Comparison of ENCODE assay signal across 12 mouse cellular contexts in the genomic region with DNA sequence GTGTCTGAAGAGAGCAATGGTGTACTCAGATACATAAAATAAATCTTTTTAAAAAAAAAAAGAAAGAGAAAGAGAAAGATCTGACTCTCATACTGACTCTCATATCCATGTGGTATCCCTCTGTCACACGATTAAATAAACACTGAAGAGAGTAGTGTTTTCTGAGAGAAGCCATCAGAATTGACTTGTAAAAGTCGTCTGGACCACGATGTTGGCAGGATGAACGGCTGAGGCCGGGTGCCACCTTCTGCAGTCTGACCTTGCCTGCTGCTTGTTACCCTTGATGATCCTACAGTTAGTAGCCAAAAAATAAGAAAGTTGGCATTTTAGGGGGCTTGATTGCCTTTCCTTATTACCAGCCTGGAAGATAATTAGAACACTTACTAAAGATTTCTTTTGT. TPM values are rescaled to one million over a fixed set of nuclear protein-coding genes. Genes with fewer than 3 reads are reported as not detected.
A peak's percentile ranks its signal among the peaks of the same experiment; 100 is the strongest.
DNase-seq lines count a peak whose midpoint lies in the region; ATAC-seq and TF ChIP-seq lines count a peak whose summit lies in the region.
"Had no signal": no experiment of that assay in that cellular context is flagged by ENCODE, and none has a peak within 500 bp of the region (broad histone marks: within the 10 kb centered on the region; RNA-seq: fewer than 3 reads in every experiment).

No protein-coding gene starts in this region.

- H3K4me3 ChIP-seq in heart, embryonic 13.5 days, result no peak overlapping the region
- H3K4me3 ChIP-seq in heart, embryonic 11.5 days (ENCODE audit: low read depth, low read length), result no peak overlapping the region
- H3K4me3 ChIP-seq in layer of hippocampus, adult 2 months, result no peak overlapping the region
- H3K4me3 ChIP-seq in midbrain, embryonic 15.5 days, result no peak overlapping the region
- no peak overlapping the region for H3K4me3 ChIP-seq in midbrain, embryonic 11.5 days (ENCODE audit: low read depth, low read length)
- H3K4me3 ChIP-seq: limb, embryonic 15.5 days had no signal

- no peak for ATAC-seq in heart, embryonic 13.5 days (ENCODE audit: extremely low read depth, insufficient number of reproducible peaks, low FRiP score, low TSS enrichment)
- no peak for ATAC-seq in heart, embryonic 11.5 days (replicated peaks; ENCODE audit: insufficient number of reproducible peaks, low FRiP score, low TSS enrichment)
- ATAC-seq in midbrain, embryonic 15.5 days (replicated peaks), result no peak
- ATAC-seq in midbrain, embryonic 11.5 days (ENCODE audit: low FRiP score), result no peak

- no peaks in the 10 kb centered on the region for H3K9me3 ChIP-seq in heart, embryonic 13.5 days
- no peaks in the 10 kb centered on the region for H3K9me3 ChIP-seq in heart, embryonic 11.5 days (replicated peaks; ENCODE audit: control insufficient read depth, low read length)
- H3K9me3 ChIP-seq in midbrain, embryonic 15.5 days, result no peaks in the 10 kb centered on the region
- no peaks in the 10 kb centered on the region for H3K9me3 ChIP-seq in midbrain, embryonic 11.5 days (ENCODE audit: control insufficient read depth, low read length)
- H3K9me3 ChIP-seq: limb, embryonic 15.5 days had no signal

- WGBS in heart, embryonic 13.5 days, result 36% methylated on average over 5 of the region's 5 CpGs
- WGBS in heart, embryonic 11.5 days (ENCODE audit: insufficient replicate concordance), result 53% methylated on average over 5 of the region's 5 CpGs
- WGBS in midbrain, embryonic 15.5 days, result 37% methylated on average over 5 of the region's 5 CpGs
- WGBS in midbrain, embryonic 11.5 days, result 58% methylated on average over 5 of the region's 5 CpGs

- peaks cover 21% of the 10 kb centered on the region for H3K36me3 ChIP-seq in heart, embryonic 13.5 days
- no peaks in the 10 kb centered on the region for H3K36me3 ChIP-seq in heart, embryonic 11.5 days (ENCODE audit: control insufficient read depth, insufficient read depth, low read length)
- 0 out of 2 replicates have a peak, but pooled peaks cover 4% of the 10 kb centered on the region for H3K36me3 ChIP-seq in midbrain, embryonic 15.5 days (replicated peaks)
- H3K36me3 ChIP-seq in midbrain, embryonic 11.5 days (ENCODE audit: control insufficient read depth, insufficient read depth, low read length), result no peaks in the 10 kb centered on the region

- peak overlapping the region; percentile 38; the same call in 1 of the 2 replicates for H3K9ac ChIP-seq in heart, embryonic 13.5 days
- H3K9ac ChIP-seq in heart, embryonic 11.5 days (ENCODE audit: low read depth, low read length), result no peak overlapping the region
- H3K9ac ChIP-seq in midbrain, embryonic 15.5 days, result 0 out of 2 replicates have a peak overlapping the region, but pooled peaks have one; percentile 23
- no peak overlapping the region for H3K9ac ChIP-seq in midbrain, embryonic 11.5 days (ENCODE audit: low read length)
- H3K9ac ChIP-seq: limb, embryonic 15.5 days had no signal

- H3K4me1 ChIP-seq in heart, embryonic 13.5 days, result peaks cover 91% of the 10 kb centered on the region
- peaks cover 79% of the 10 kb centered on the region for H3K4me1 ChIP-seq in heart, embryonic 11.5 days (ENCODE audit: control insufficient read depth, insufficient read depth, low read length)
- H3K4me1 ChIP-seq in midbrain, embryonic 15.5 days, result peaks cover 90% of the 10 kb centered on the region
- peaks cover 85% of the 10 kb centered on the region for H3K4me1 ChIP-seq in midbrain, embryonic 11.5 days (ENCODE audit: control insufficient read depth, insufficient read depth, low read length)

- no peak for TF ChIP-seq CTCF in layer of hippocampus, adult 2 months (conservative IDR thresholded peaks at IDR 0.05)

- no peak for DNase-seq in layer of hippocampus, adult 2 months (ENCODE audit: low spot score in 2 of 2)
- DNase-seq in layer of hippocampus, postnatal 14 days (ENCODE audit: low spot score in 2 of 2), result no peak
- no peak for DNase-seq in midbrain, embryonic 11.5 days (ENCODE audit: low spot score, missing footprints)
- no peak for DNase-seq in yolk sac, embryonic 10.5 days (ENCODE audit: low spot score)
- DNase-seq: cerebellum, adult 11-12 months; kidney, adult 8-10 months; thymus, adult 18-20 months had no signal

- H3K4me2 ChIP-seq in heart, embryonic 13.5 days, result no peak overlapping the region
- H3K4me2 ChIP-seq in heart, embryonic 11.5 days, result no peak overlapping the region
- H3K4me2 ChIP-seq in midbrain, embryonic 15.5 days, result no peak overlapping the region
- no peak overlapping the region for H3K4me2 ChIP-seq in midbrain, embryonic 11.5 days

- H3K27me3 ChIP-seq in heart, embryonic 13.5 days (replicated peaks), result no peaks in the 10 kb centered on the region
- no peaks in the 10 kb centered on the region for H3K27me3 ChIP-seq in heart, embryonic 11.5 days (ENCODE audit: control insufficient read depth, insufficient read depth, low read length)
- H3K27me3 ChIP-seq in midbrain, embryonic 15.5 days (replicated peaks), result no peaks in the 10 kb centered on the region
- H3K27me3 ChIP-seq in midbrain, embryonic 11.5 days (ENCODE audit: control insufficient read depth, insufficient read depth, low read length), result no peaks in the 10 kb centered on the region
- H3K27me3 ChIP-seq: limb, embryonic 15.5 days had no signal

- peak overlapping the region; percentile 92 for H3K27ac ChIP-seq in heart, embryonic 13.5 days (replicated peaks)
- no peak overlapping the region; the same call in 1 of the 2 replicates for H3K27ac ChIP-seq in heart, embryonic 11.5 days (ENCODE audit: low read depth, low read length)
- peak overlapping the region; percentile 88 for H3K27ac ChIP-seq in layer of hippocampus, adult 2 months
- H3K27ac ChIP-seq in midbrain, embryonic 15.5 days, result 0 out of 2 replicates have a peak overlapping the region, but pooled peaks have one; percentile 32
- no peak overlapping the region for H3K27ac ChIP-seq in midbrain, embryonic 11.5 days (ENCODE audit: low read depth, low read length)

RNA-seq across cellular contexts. Expression of gene A3galt2, which starts 22.4 kb away (rescaled TPM):
- 0.09 TPM in 2 replicates for polyA plus RNA-seq in heart, embryonic 13.5 days (2015; fragmentation: Nextera tagmentation; extraction: Ambion mirVana)
- 0.11 and 0.20 TPM in 2 replicates for polyA plus RNA-seq in heart, embryonic 11.5 days (2014; fragmentation: Nextera tagmentation; extraction: Ambion mirVana)
- under 1 TPM; 0.20 to 0.26 TPM for total RNA-seq in layer of hippocampus, adult 2 months (2021)
- total RNA-seq in layer of hippocampus, postnatal 14 days (2021), result under 1 TPM; 0.35 to 0.62 TPM
- polyA plus RNA-seq in midbrain, embryonic 15.5 days (2015; fragmentation: Nextera tagmentation; extraction: Ambion mirVana), result 0.28 and 0.34 TPM in 2 replicates
- polyA plus RNA-seq in midbrain, embryonic 11.5 days (2014; fragmentation: Nextera tagmentation; extraction: Ambion mirVana), result 0.15 and 0.18 TPM in 2 replicates
- polyA plus RNA-seq: activated CD4-positive, CD25-positive, alpha-beta regulatory T cell, adult 4 months had no signal

Comparison
In these comparisons a context has a peak if more than half of its experiments do, and no peak if none do; other contexts are left out.
1. H3K27ac ChIP-seq: peak in heart, embryonic 13.5 days (single experiment), layer of hippocampus, adult 2 months (single experiment) and midbrain, embryonic 15.5 days (single experiment); none in heart, embryonic 11.5 days (single experiment) and midbrain, embryonic 11.5 days (single experiment).
2. H3K9ac ChIP-seq: peak in heart, embryonic 13.5 days (single experiment) and midbrain, embryonic 15.5 days (single experiment); none in heart, embryonic 11.5 days (single experiment) and midbrain, embryonic 11.5 days (single experiment).